Mouse (Mus musculus) heart, embryonic 14.5 days (tissue): ENCODE measurements around the gene Rpusd2. TPM values are rescaled to one million over a fixed set of nuclear protein-coding genes. Genes with fewer than 3 reads are reported as not detected.

Source experiments
- ATAC-seq: fragments of 200-750 bp; cut with Nextera tagmentation; 2 replicates; pipeline ENCODE4 v1.8.0; 2017; ENCODE audit warnings: low read depth, moderate TSS enrichment; ENCODE audit not compliant: insufficient number of reproducible peaks, insufficient read depth, low FRiP score
- H3K27ac ChIP-seq, 2 experiments: fragments of 200-500 bp in 1 of 2; fragments of 300-500 bp in 1 of 2; sonication (generic) in 1 of 2; replicated peaks in 1 of 2; 2 replicates each; pipeline ENCODE4 v1.5.1; 2012 to 2014; ENCODE audit warnings: low read depth in 2 of 2, low read length in 2 of 2, control low read depth in 1 of 2, mild to moderate bottlenecking in 1 of 2, mixed read lengths in 1 of 2; ENCODE audit not compliant: control insufficient read depth in 1 of 2, insufficient read depth in 1 of 2
- H3K27me3 ChIP-seq: fragments of 300-500 bp; sonication (generic); 2 replicates; pipeline ENCODE4 v1.6.1; 2014; ENCODE audit warnings: mild to moderate bottlenecking, low read length, control low read depth; ENCODE audit not compliant: control insufficient read depth, insufficient read depth
- H3K36me3 ChIP-seq: fragments of 300-500 bp; sonication (generic); 2 replicates; pipeline ENCODE4 v1.6.1; 2014; ENCODE audit warnings: mild to moderate bottlenecking, control low read depth, low read length, mixed read lengths; ENCODE audit not compliant: control insufficient read depth, insufficient read depth
- H3K4me1 ChIP-seq, 2 experiments: fragments of 200-500 bp in 1 of 2; fragments of 300-500 bp in 1 of 2; sonication (generic) in 1 of 2; 2 replicates each; pipeline ENCODE4 v1.6.1; 2012 to 2014; ENCODE audit warnings: low read length in 2 of 2, control low read depth in 1 of 2, mixed read lengths in 1 of 2; ENCODE audit not compliant: control insufficient read depth in 2 of 2, insufficient read depth in 2 of 2
- H3K4me2 ChIP-seq: fragments of 300-500 bp; sonication (generic); 2 replicates; pipeline ENCODE4 v1.6.1; 2014; ENCODE audit warnings: mild to moderate bottlenecking, low read length
- H3K4me3 ChIP-seq, 2 experiments: fragments of 200-500 bp in 1 of 2; fragments of 300-500 bp in 1 of 2; sonication (generic) in 1 of 2; 2 replicates each; pipeline ENCODE4 v1.5.1; 2012 to 2014; ENCODE audit warnings: low read length in 2 of 2, mild to moderate bottlenecking in 2 of 2, control low read depth in 1 of 2, low read depth in 1 of 2, moderate library complexity in 1 of 2; ENCODE audit not compliant: control insufficient read depth in 1 of 2, insufficient read depth in 1 of 2
- H3K9ac ChIP-seq: fragments of 300-500 bp; sonication (generic); 2 replicates; pipeline ENCODE4 v1.6.1; 2014; ENCODE audit warnings: mild to moderate bottlenecking, low read length
- H3K9me3 ChIP-seq: fragments of 300-500 bp; sonication (generic); 2 replicates; pipeline ENCODE4 v1.6.1; 2016; ENCODE audit warnings: low read length, control low read depth; ENCODE audit not compliant: control insufficient read depth
- WGBS: fragments of 180-500 bp; shearing (Covaris S2); extraction: QIAGEN DNeasy Blood & Tissue Kit; methylation state at CpG from one replicate; pipeline ENCODE4 v1.1.7; 2014; 5-methylcytosine and 5-hydroxymethylcytosine counted together
- polyA plus RNA-seq: library from polyadenylated mRNA; unstranded; fragments of >200 nt; fragmentation: Nextera tagmentation; extraction: Ambion mirVana; gene quantifications from 2 replicates; pipeline ENCODE4 v1.2.1, GENCODE M21; 2014

The Rpusd2 gene
- polyA plus RNA-seq, 1 experiment from 2014 or later = 4.5 TPM

- H3K27me3 ChIP-seq = no peaks in the 10 kb centered on the region
- H3K27ac ChIP-seq = no peak overlapping the region
- ATAC-seq = no peak
- H3K9me3 ChIP-seq = 0 out of 2 replicates have a peak, but pooled peaks cover 3% of the 10 kb centered on the region
- peaks cover 9 to 20% of the 10 kb centered on the region in 2 experiments for H3K4me1 ChIP-seq
- no peak overlapping the region for H3K4me3 ChIP-seq
- WGBS = 61% methylated on average over 4 of the region's 4 CpGs
- no peak overlapping the region for H3K9ac ChIP-seq
- peaks cover 59% of the 10 kb centered on the region for H3K36me3 ChIP-seq
- no peak overlapping the region for H3K4me2 ChIP-seq
Measured at GRCm38 (mm10) chr2:119019538-119019937, 15.1 kb upstream of the Rpusd2 start.

GRCm38 (mm10) chr2:119023154-119023660 is 11.4 kb upstream of the Rpusd2 start:
- Histone ChIP-seq H3K9me3 (no peaks in the 10 kb centered on the region), H3K36me3 (peaks cover 70% of the 10 kb centered on the region), H3K4me3 (no peak overlapping the region), H3K4me1 (peaks cover 3 to 13% of the 10 kb centered on the region in 2 experiments; a peak in 3 of 4 replicates), H3K4me2 (no peak overlapping the region), H3K27ac (no peak overlapping the region), H3K9ac (no peak overlapping the region), H3K27me3 (no peaks in the 10 kb centered on the region)
- WGBS = 95% methylated on average over 6 of the region's 6 CpGs
- ATAC-seq = no peak

- 61% methylated on average over 9 of the region's 9 CpGs for WGBS
- Histone ChIP-seq H3K9me3 (no peaks in the 10 kb centered on the region), H3K4me1 (peaks cover 2 to 10% of the 10 kb centered on the region in 2 experiments; a peak in 2 of 4 replicates), H3K4me3 (no peak overlapping the region), H3K36me3 (peaks cover 59% of the 10 kb centered on the region), H3K9ac (no peak overlapping the region), H3K4me2 (no peak overlapping the region), H3K27me3 (no peaks in the 10 kb centered on the region), H3K27ac (no peak overlapping the region)
- no peak for ATAC-seq
Measured at GRCm38 (mm10) chr2:119024536-119025238, 9.9 kb upstream of the Rpusd2 start.

- Histone ChIP-seq H3K9me3 (no peaks in the 10 kb centered on the region), H3K9ac (no peak overlapping the region), H3K27ac (no peak overlapping the region), H3K36me3 (peaks cover 54% of the 10 kb centered on the region), H3K4me1 (peaks cover 2 to 10% of the 10 kb centered on the region in 2 experiments; a peak in 2 of 4 replicates), H3K27me3 (no peaks in the 10 kb centered on the region), H3K4me3 (no peak overlapping the region), H3K4me2 (no peak overlapping the region)
- no peak for ATAC-seq
- WGBS = 62% methylated on average over 4 of the region's 4 CpGs
Measured at GRCm38 (mm10) chr2:119025239-119025616, 9.4 kb upstream of the Rpusd2 start.

- no peaks in the 10 kb centered on the region for H3K9me3 ChIP-seq
- no peaks in the 10 kb centered on the region for H3K27me3 ChIP-seq
- H3K4me2 ChIP-seq = no peak overlapping the region
- H3K4me1 ChIP-seq = peaks cover 2 to 10% of the 10 kb centered on the region in 2 experiments; a peak in 2 of 4 replicates
- H3K9ac ChIP-seq = no peak overlapping the region
- 89% methylated on average over 4 of the region's 4 CpGs for WGBS
- H3K4me3 ChIP-seq = no peak overlapping the region
- no peak for ATAC-seq
- H3K36me3 ChIP-seq = peaks cover 37% of the 10 kb centered on the region
- H3K27ac ChIP-seq = no peak overlapping the region
Measured at GRCm38 (mm10) chr2:119026951-119027350, 7.6 kb upstream of the Rpusd2 start.

- peak; percentile 93 for ATAC-seq
- H3K4me1 ChIP-seq = peaks cover 2 to 10% of the 10 kb centered on the region in 2 experiments; a peak in 2 of 4 replicates
- H3K9me3 ChIP-seq = no peaks in the 10 kb centered on the region
- peak within 1 kb of the TSS; percentile 87 for H3K9ac ChIP-seq
- under 1% methylated on average over 28 of the region's 28 CpGs for WGBS
- H3K4me2 ChIP-seq = peak within 1 kb of the TSS; percentile 87
- H3K27me3 ChIP-seq = no peaks in the 10 kb centered on the region
- peak within 1 kb of the TSS; percentile 80 to 95 for H3K4me3 ChIP-seq
- peak within 1 kb of the TSS in 1 of 2 experiments; percentile 11; a peak in 1 of 4 replicates for H3K27ac ChIP-seq
- peaks cover 22% of the 10 kb centered on the region for H3K36me3 ChIP-seq
Measured at GRCm38 (mm10) chr2:119028941-119029551, 5.5 kb upstream of the Rpusd2 start, which contains the start of gene Ccdc32. Gene Ccdc32, minus strand, starts transcription at chr2:119029393.

- Histone ChIP-seq H3K27me3 (no peaks in the 10 kb centered on the region), H3K27ac (no peak overlapping the region), H3K4me3 (no peak overlapping the region), H3K4me1 (peaks cover 2 to 18% of the 10 kb centered on the region in 2 experiments; a peak in 2 of 4 replicates), H3K9ac (no peak overlapping the region), H3K9me3 (no peaks in the 10 kb centered on the region), H3K36me3 (peaks cover 5% of the 10 kb centered on the region), H3K4me2 (no peak overlapping the region)
- ATAC-seq = no peak
- WGBS = 51% methylated on average over 4 of the region's 4 CpGs
Measured at GRCm38 (mm10) chr2:119032191-119032590, 2.4 kb upstream of the Rpusd2 start.
